Mouse (Mus musculus): ENCODE results near the gene Foxg1. TPM values are rescaled to one million over a fixed set of nuclear protein-coding genes. Genes with fewer than 3 reads are reported as not detected.
A peak's percentile ranks its signal among the peaks of the same experiment; 100 is the strongest.

Gene Foxg1
- polyA plus RNA-seq, 1 experiment from 2014 or later = not detected

GRCm38 (mm10) chr12:49376318-49376992 is 6.0 kb upstream of the Foxg1 start:
- no peak overlapping the region for H3K27ac ChIP-seq (ENCODE audit: low read depth, low read length)
- H3K36me3 ChIP-seq (ENCODE audit: control insufficient read depth, insufficient read depth, low read length) = no peaks in the 10 kb centered on the region
- ATAC-seq (ENCODE audit: low read depth) = no peak
- no peak overlapping the region for H3K9ac ChIP-seq (replicated peaks; ENCODE audit: low read depth, low read length)
- no peaks in the 10 kb centered on the region for H3K9me3 ChIP-seq (ENCODE audit: control insufficient read depth, low read length)
- under 1% methylated on average over 19 of the region's 19 CpGs for WGBS
- H3K27me3 ChIP-seq (ENCODE audit: control insufficient read depth, insufficient read depth, low read length) = peaks cover 67% of the 10 kb centered on the region
- H3K4me1 ChIP-seq (ENCODE audit: control insufficient read depth, insufficient read depth, low read length) = no peaks in the 10 kb centered on the region
- no peak overlapping the region for H3K4me2 ChIP-seq (ENCODE audit: low read depth, low read length)
- H3K4me3 ChIP-seq (ENCODE audit: low read depth, low read length) = no peak overlapping the region

- Histone ChIP-seq H3K9ac (replicated peaks; ENCODE audit: low read depth, low read length) (no peak overlapping the region), H3K4me3 (ENCODE audit: low read depth, low read length) (no peak overlapping the region), H3K27ac (ENCODE audit: low read depth, low read length) (no peak overlapping the region), H3K4me1 (ENCODE audit: control insufficient read depth, insufficient read depth, low read length) (no peaks in the 10 kb centered on the region), H3K27me3 (ENCODE audit: control insufficient read depth, insufficient read depth, low read length) (peaks cover 71% of the 10 kb centered on the region), H3K36me3 (ENCODE audit: control insufficient read depth, insufficient read depth, low read length) (no peaks in the 10 kb centered on the region), H3K4me2 (ENCODE audit: low read depth, low read length) (no peak overlapping the region), H3K9me3 (ENCODE audit: control insufficient read depth, low read length) (no peaks in the 10 kb centered on the region)
- no peak for ATAC-seq (ENCODE audit: low read depth)
- under 1% methylated on average over 15 of the region's 15 CpGs for WGBS
Observed at GRCm38 (mm10) chr12:49377281-49377970, 5.0 kb upstream of the Foxg1 start.

GRCm38 (mm10) chr12:49378920-49379319 is 3.5 kb upstream of the Foxg1 start:
- no peak overlapping the region for H3K4me2 ChIP-seq (ENCODE audit: low read depth, low read length)
- no peaks in the 10 kb centered on the region for H3K9me3 ChIP-seq (ENCODE audit: control insufficient read depth, low read length)
- 0% methylated on average over 1 of the region's 1 CpGs for WGBS
- H3K27me3 ChIP-seq (ENCODE audit: control insufficient read depth, insufficient read depth, low read length) = peaks cover 66% of the 10 kb centered on the region
- H3K4me3 ChIP-seq (ENCODE audit: low read depth, low read length) = no peak overlapping the region
- H3K9ac ChIP-seq (replicated peaks; ENCODE audit: low read depth, low read length) = no peak overlapping the region
- H3K27ac ChIP-seq (ENCODE audit: low read depth, low read length) = no peak overlapping the region
- H3K36me3 ChIP-seq (ENCODE audit: control insufficient read depth, insufficient read depth, low read length) = no peaks in the 10 kb centered on the region
- no peaks in the 10 kb centered on the region for H3K4me1 ChIP-seq (ENCODE audit: control insufficient read depth, insufficient read depth, low read length)
- no peak for ATAC-seq (ENCODE audit: low read depth)

- H3K27ac ChIP-seq (ENCODE audit: low read depth, low read length) = no peak overlapping the region
- 4% methylated on average over 11 of the region's 11 CpGs for WGBS
Observed at GRCm38 (mm10) chr12:49379446-49379845, 3.0 kb upstream of the Foxg1 start.

GRCm38 (mm10) chr12:49380442-49380841 is 2.0 kb upstream of the Foxg1 start:
- Histone ChIP-seq H3K36me3 (ENCODE audit: control insufficient read depth, insufficient read depth, low read length) (no peaks in the 10 kb centered on the region), H3K27ac (ENCODE audit: low read depth, low read length) (no peak overlapping the region), H3K9ac (replicated peaks; ENCODE audit: low read depth, low read length) (no peak overlapping the region), H3K4me2 (ENCODE audit: low read depth, low read length) (no peak overlapping the region), H3K27me3 (ENCODE audit: control insufficient read depth, insufficient read depth, low read length) (peaks cover 70% of the 10 kb centered on the region), H3K4me3 (ENCODE audit: low read depth, low read length) (no peak overlapping the region), H3K9me3 (ENCODE audit: control insufficient read depth, low read length) (no peaks in the 10 kb centered on the region), H3K4me1 (ENCODE audit: control insufficient read depth, insufficient read depth, low read length) (no peaks in the 10 kb centered on the region)
- WGBS = 2% methylated on average over 4 of the region's 4 CpGs
- no peak for ATAC-seq (ENCODE audit: low read depth)

More at GRCm38 (mm10) chr12:49379446-49379845, 3.0 kb upstream of the Foxg1 start:
- no peaks in the 10 kb centered on the region for H3K9me3 ChIP-seq (ENCODE audit: control insufficient read depth, low read length)
- H3K36me3 ChIP-seq (ENCODE audit: control insufficient read depth, insufficient read depth, low read length) = no peaks in the 10 kb centered on the region
- H3K4me3 ChIP-seq (ENCODE audit: low read depth, low read length) = no peak overlapping the region
- no peaks in the 10 kb centered on the region for H3K4me1 ChIP-seq (ENCODE audit: control insufficient read depth, insufficient read depth, low read length)
- ATAC-seq (ENCODE audit: low read depth) = no peak
- H3K9ac ChIP-seq (replicated peaks; ENCODE audit: low read depth, low read length) = no peak overlapping the region
- H3K27me3 ChIP-seq (ENCODE audit: control insufficient read depth, insufficient read depth, low read length) = peaks cover 66% of the 10 kb centered on the region
- H3K4me2 ChIP-seq (ENCODE audit: low read depth, low read length) = no peak overlapping the region

GRCm38 (mm10) chr12:49381031-49381525 is 1.4 kb upstream of the Foxg1 start:
- 6% methylated on average over 4 of the region's 4 CpGs for whole genome bisulfite sequencing
- ATAC-seq (ENCODE audit: low read depth) = no peak
- no peak overlapping the region for H3K27ac ChIP-seq (ENCODE audit: low read depth, low read length)

GRCm38 (mm10) chr12:49381721-49382365 is 617 bp upstream of the Foxg1 start:
- under 1% methylated on average over 19 of the region's 19 CpGs for WGBS
- H3K4me2 ChIP-seq (ENCODE audit: low read depth, low read length) = no peak overlapping the region
- H3K9me3 ChIP-seq (ENCODE audit: control insufficient read depth, low read length) = no peaks in the 10 kb centered on the region
- H3K9ac ChIP-seq (replicated peaks; ENCODE audit: low read depth, low read length) = no peak overlapping the region
- ATAC-seq (ENCODE audit: low read depth) = no peak
- H3K4me3 ChIP-seq (ENCODE audit: low read depth, low read length) = no peak overlapping the region
- no peaks in the 10 kb centered on the region for H3K4me1 ChIP-seq (ENCODE audit: control insufficient read depth, insufficient read depth, low read length)
- peaks cover 72% of the 10 kb centered on the region for H3K27me3 ChIP-seq (ENCODE audit: control insufficient read depth, insufficient read depth, low read length)
- H3K36me3 ChIP-seq (ENCODE audit: control insufficient read depth, insufficient read depth, low read length) = no peaks in the 10 kb centered on the region
- no peak overlapping the region for H3K27ac ChIP-seq (ENCODE audit: low read depth, low read length)

More at GRCm38 (mm10) chr12:49381031-49381525, 1.4 kb upstream of the Foxg1 start:
- Histone ChIP-seq H3K4me1 (ENCODE audit: control insufficient read depth, insufficient read depth, low read length) (no peaks in the 10 kb centered on the region), H3K36me3 (ENCODE audit: control insufficient read depth, insufficient read depth, low read length) (no peaks in the 10 kb centered on the region), H3K9me3 (ENCODE audit: control insufficient read depth, low read length) (no peaks in the 10 kb centered on the region), H3K4me2 (ENCODE audit: low read depth, low read length) (no peak overlapping the region), H3K4me3 (ENCODE audit: low read depth, low read length) (no peak overlapping the region), H3K27me3 (ENCODE audit: control insufficient read depth, insufficient read depth, low read length) (peaks cover 70% of the 10 kb centered on the region), H3K9ac (replicated peaks; ENCODE audit: low read depth, low read length) (no peak overlapping the region)

GRCm38 (mm10) chr12:49383521-49384133 is 1.2 kb downstream of the Foxg1 start:
- no peak overlapping the region for H3K9ac ChIP-seq (replicated peaks; ENCODE audit: low read depth, low read length)

More at GRCm38 (mm10) chr12:49383521-49384133, 1.2 kb downstream of the Foxg1 start:
- WGBS = under 1% methylated on average over 38 of the region's 67 CpGs
- no peaks in the 10 kb centered on the region for H3K9me3 ChIP-seq (ENCODE audit: control insufficient read depth, low read length)
- peak overlapping the region; percentile 20; the same call in 1 of the 2 replicates for H3K4me2 ChIP-seq (ENCODE audit: low read depth, low read length)
- no peak overlapping the region for H3K27ac ChIP-seq (ENCODE audit: low read depth, low read length)
- H3K4me3 ChIP-seq (ENCODE audit: low read depth, low read length) = peak overlapping the region; percentile 2; the same call in 1 of the 2 replicates
- H3K4me1 ChIP-seq (ENCODE audit: control insufficient read depth, insufficient read depth, low read length) = no peaks in the 10 kb centered on the region
- H3K27me3 ChIP-seq (ENCODE audit: control insufficient read depth, insufficient read depth, low read length) = peaks cover 69% of the 10 kb centered on the region
- no peaks in the 10 kb centered on the region for H3K36me3 ChIP-seq (ENCODE audit: control insufficient read depth, insufficient read depth, low read length)
- peak; percentile 48; the same call in 1 of the 2 replicates for ATAC-seq (ENCODE audit: low read depth)

All from neural tube, embryonic 14.5 days (tissue).